Mouse (Mus musculus) heart, postnatal 10 days (tissue): Measurements from ENCODE around the gene Tmem30a. TPM values are rescaled to one million over a fixed set of nuclear protein-coding genes. Genes with fewer than 3 reads are reported as not detected.
A peak's percentile ranks its signal among the peaks of the same experiment; 100 is the strongest.

Experiments used
- DNase-seq, 2 experiments: peaks; one replicate each; pipeline ENCODE4 v3.0.0; 2021
- intact Hi-C: fragments of 180-260 bp; cut with DNase I; formaldehyde crosslinking; loops from one replicate; pipeline ENCODE4 v1.15.1; 2025
- total RNA-seq, 2 experiments: library from RNA; stranded (reverse); gene quantifications; 2 replicates each; pipeline ENCODE4 v1.2.3; 2021

Gene Tmem30a
- total RNA-seq, 2 experiments from 2014 or later = 69.8 to 73.4 TPM

GRCm38 (mm10) chr9:79796461-79797135, 3.3 kb upstream of the Tmem30a start:
- no peak for DNase-seq
- intact Hi-C loops = no loop called here

- intact Hi-C loops = no loop called here
- no peak for DNase-seq
Measured at GRCm38 (mm10) chr9:79795076-79795475, 1.8 kb upstream of the Tmem30a start.

- no peak for DNase-seq
- intact Hi-C loops = no loop called here
Measured at GRCm38 (mm10) chr9:79785794-79786085, 7.6 kb downstream of the Tmem30a start.

- intact Hi-C loops = no loop called here
- no peak for DNase-seq
Measured at GRCm38 (mm10) chr9:79784934-79785793, 8.1 kb downstream of the Tmem30a start.

GRCm38 (mm10) chr9:79784439-79784838, 8.9 kb downstream of the Tmem30a start:
- intact Hi-C loops = no loop called here

GRCm38 (mm10) chr9:79779354-79779753, 14.0 kb downstream of the Tmem30a start:
- intact Hi-C loops = no loop called here
- no peak for DNase-seq

More at GRCm38 (mm10) chr9:79784439-79784838, 8.9 kb downstream of the Tmem30a start:
- DNase-seq = no peak

- intact Hi-C loops = no loop called here
- no peak for DNase-seq
Measured at GRCm38 (mm10) chr9:79766991-79767545, 26.2 kb downstream of the Tmem30a start.

GRCm38 (mm10) chr9:79765329-79765728, 28.0 kb downstream of the Tmem30a start:
- intact Hi-C loops = no loop called here
- no peak for DNase-seq

GRCm38 (mm10) chr9:79762519-79762918, 30.8 kb downstream of the Tmem30a start:
- intact Hi-C loops = loop anchor here (2.0 kb wide), 1 partner anchor 30 kb away; the partner anchor contains the start of gene Tmem30a
- DNase-seq = no peak

GRCm38 (mm10) chr9:79760076-79760475, 33.2 kb downstream of the Tmem30a start:
- intact Hi-C loops = no loop called here
- no peak for DNase-seq

- intact Hi-C loops = no loop called here
- peak; percentile 97 to 98 for DNase-seq
Measured at GRCm38 (mm10) chr9:79759385-79760005, 33.8 kb downstream of the Tmem30a start, which contains the start of gene Cox7a2. TSS of gene Cox7a2 (minus strand) at chr9:79759878.

GRCm38 (mm10) chr9:79755311-79755710, 38.0 kb downstream of the Tmem30a start:
- intact Hi-C loops = no loop called here
- no peak for DNase-seq

GRCm38 (mm10) chr9:79751846-79752245, 41.5 kb downstream of the Tmem30a start:
- intact Hi-C loops = no loop called here
- DNase-seq = no peak

GRCm38 (mm10) chr9:79750709-79751108, 42.6 kb downstream of the Tmem30a start:
- DNase-seq = no peak
- intact Hi-C loops = no loop called here

GRCm38 (mm10) chr9:79745036-79745435, 48.3 kb downstream of the Tmem30a start:
- DNase-seq = no peak
- intact Hi-C loops = no loop called here

GRCm38 (mm10) chr9:79735608-79736007, 57.7 kb downstream of the Tmem30a start:
- intact Hi-C loops = no loop called here
- no peak for DNase-seq

GRCm38 (mm10) chr9:79730301-79730700, 63.0 kb downstream of the Tmem30a start:
- intact Hi-C loops = no loop called here
- DNase-seq = no peak

GRCm38 (mm10) chr9:79723090-79723489, 70.2 kb downstream of the Tmem30a start:
- peak; percentile 36 to 66 for DNase-seq
- intact Hi-C loops = loop anchor here (5.0 kb wide), 2 partner anchors 304 to 1076 kb away; no protein-coding TSS in a partner anchor

- peak; percentile 57 to 73 for DNase-seq
- intact Hi-C loops = loop anchor here (1.0 to 5.0 kb wide), 3 partner anchors 306 to 1074 kb away; no protein-coding TSS in a partner anchor
Measured at GRCm38 (mm10) chr9:79721056-79721455, 72.3 kb downstream of the Tmem30a start.

- no peak for DNase-seq
- intact Hi-C loops = loop anchor here (1.0 to 5.0 kb wide), 3 partner anchors 307 to 1073 kb away; no protein-coding TSS in a partner anchor
Measured at GRCm38 (mm10) chr9:79720143-79720542, 73.2 kb downstream of the Tmem30a start.

GRCm38 (mm10) chr9:79719451-79719850, 73.9 kb downstream of the Tmem30a start:
- DNase-seq = peak; percentile 52 to 55
- intact Hi-C loops = loop anchor here (2.0 to 10.0 kb wide), 2 partner anchors 195 to 675 kb away; no protein-coding TSS in a partner anchor
